Mouse (Mus musculus) megakaryocyte, embryonic 14.5 days (primary cell): ENCODE results near the gene Stard3.

Source experiments
- FLI1 ChIP-seq: IDR thresholded peaks from 2 replicates; pipeline ENCODE4 v1.6.1; 2012; ENCODE audit warnings: low read length, inconsistent platforms, mixed read lengths
- GATA1 ChIP-seq: IDR thresholded peaks from 3 replicates; pipeline ENCODE4 v1.6.1; 2012; ENCODE audit warnings: mixed read lengths, low read length, inconsistent platforms, borderline replicate concordance

DNA sequence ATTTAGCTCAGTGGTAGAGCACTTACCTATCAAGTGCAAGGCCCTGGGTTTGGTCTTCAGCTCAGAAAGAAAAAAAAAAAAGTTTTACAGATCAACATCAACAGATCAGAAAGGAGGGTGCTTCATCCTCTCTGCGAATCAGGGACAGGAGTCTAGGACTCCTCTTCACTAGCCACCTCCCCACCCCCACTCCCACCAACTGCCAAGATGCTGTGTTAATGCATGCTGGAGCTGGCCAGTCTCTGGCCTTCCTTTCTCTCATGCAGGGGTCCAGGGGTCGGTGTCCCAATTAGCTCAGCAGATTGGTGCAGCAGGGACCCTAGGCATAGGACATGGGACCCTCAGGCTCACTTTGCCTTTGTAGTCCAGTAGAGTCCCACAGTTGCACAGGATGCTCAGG is 12.4 kb downstream of the Stard3 start:
- TF ChIP-seq GATA1 (no peak), FLI1 (no peak)
